Mouse (Mus musculus): Measurements from ENCODE around the gene Pnmal2. TPM values are rescaled to one million over a fixed set of nuclear protein-coding genes. Genes with fewer than 3 reads are reported as not detected.
A peak's percentile ranks its signal among the peaks of the same experiment; 100 is the strongest.

Pnmal2 gene
- 100 to 1,000 TPM; 270 to 304 (median 294) TPM for total RNA-seq (2022)

DNA sequence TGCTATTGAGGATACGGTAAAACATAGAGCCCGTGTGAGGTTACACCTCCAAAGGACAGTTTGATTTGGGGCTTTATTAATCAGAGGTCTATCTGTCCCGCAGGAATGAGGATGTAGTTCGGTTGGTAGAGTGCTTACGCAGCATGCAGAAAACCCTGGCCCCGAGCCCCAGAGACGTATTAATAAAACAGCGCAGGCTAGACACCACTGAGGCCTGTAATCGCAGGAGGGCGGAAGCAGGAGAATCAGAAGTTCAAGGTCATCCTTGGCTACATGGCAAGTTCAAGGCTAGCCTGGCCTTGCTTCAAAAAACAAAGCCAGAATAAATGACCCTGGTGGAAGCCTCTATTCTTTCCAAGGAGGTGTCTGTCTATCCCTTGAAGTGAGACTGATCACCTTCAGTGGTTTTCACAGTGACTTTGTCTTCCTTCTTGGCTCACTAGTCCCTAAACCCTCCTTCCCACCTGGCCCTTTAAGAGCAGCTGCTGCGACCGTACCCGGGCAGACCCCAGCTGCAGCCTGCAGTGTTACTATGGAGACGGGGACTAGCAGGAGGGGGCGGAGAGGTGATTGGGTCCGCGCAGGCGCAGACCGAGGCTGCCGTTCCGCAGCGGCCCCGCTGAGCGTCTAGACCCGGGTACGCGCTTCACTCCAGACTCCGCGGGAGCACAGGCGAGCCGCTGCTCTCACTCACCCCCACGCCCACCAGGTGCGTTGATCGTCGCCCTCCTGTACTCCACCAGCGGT is at the start of gene Pnmal2:
Gene Pnmal2, plus strand, starts transcription at position 622 of the 747 bp plus-strand sequence.
- peak; percentile 79 to 91 for DNase-seq (ENCODE audit: low spot score in 2 of 2)

DNA sequence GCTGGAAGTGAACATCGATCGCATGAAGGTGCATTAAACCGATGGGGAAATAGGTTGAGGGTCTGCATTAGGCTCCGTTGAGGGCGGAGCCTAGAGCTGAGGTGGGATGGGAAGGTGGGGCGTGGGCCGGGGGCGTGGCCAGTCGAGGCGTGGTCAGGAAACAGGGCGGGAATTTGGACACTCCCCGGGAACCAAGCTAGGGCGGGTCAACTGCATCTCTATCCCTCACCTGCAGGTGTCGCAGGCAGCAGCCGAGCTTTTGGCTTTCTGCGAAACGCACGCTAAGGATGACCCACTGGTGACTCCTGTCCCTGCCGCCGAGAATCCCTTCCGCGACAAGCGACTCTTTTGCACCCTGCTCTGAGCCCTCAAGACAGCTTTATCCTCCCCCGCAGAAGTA is 49.5 kb upstream of the Pnmal2 start:
- DNase-seq (ENCODE audit: low spot score in 2 of 2) = no peak

DNA sequence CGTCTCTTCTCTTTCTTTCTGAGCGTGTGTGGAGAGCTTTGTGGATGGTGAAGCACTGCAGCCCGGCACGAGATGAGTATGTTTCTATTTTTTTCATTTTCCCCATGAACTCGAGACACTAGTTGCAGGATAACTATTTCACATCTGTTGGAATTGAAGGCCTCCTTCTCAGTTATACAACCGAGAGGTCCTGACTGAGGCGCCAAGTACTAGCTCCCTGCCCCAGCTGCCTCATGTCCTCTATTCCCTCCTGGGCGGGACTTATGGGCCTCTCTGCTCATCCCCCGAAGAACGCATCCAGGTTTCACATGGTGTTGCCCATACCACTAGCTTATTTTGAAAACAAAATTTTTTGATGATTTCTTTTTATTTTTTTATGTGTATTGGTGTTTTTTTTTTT is 49.0 kb upstream of the Pnmal2 start:
- no peak for DNase-seq (ENCODE audit: low spot score in 2 of 2)

DNA sequence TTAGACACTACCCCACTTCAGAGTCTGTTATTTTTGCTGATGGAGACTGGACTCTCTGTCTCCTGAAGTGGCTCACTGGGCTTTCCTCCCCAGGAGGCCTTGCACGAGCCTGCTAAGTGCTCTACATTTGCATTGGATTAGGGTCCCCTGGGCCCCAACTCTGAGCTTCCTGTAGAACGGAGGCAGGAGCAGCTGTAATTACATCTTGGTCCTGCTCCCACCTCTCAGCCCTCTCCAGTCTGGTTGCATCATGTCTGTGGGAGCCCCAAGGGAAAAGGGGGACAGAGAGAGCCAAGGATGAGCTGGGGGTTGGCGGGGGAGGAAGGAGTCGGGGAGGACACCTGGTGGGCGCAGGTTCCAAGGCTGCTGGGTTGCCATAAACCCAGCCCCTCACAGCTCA is 44.0 kb upstream of the Pnmal2 start:
- no peak for DNase-seq (ENCODE audit: low spot score in 2 of 2)

DNA sequence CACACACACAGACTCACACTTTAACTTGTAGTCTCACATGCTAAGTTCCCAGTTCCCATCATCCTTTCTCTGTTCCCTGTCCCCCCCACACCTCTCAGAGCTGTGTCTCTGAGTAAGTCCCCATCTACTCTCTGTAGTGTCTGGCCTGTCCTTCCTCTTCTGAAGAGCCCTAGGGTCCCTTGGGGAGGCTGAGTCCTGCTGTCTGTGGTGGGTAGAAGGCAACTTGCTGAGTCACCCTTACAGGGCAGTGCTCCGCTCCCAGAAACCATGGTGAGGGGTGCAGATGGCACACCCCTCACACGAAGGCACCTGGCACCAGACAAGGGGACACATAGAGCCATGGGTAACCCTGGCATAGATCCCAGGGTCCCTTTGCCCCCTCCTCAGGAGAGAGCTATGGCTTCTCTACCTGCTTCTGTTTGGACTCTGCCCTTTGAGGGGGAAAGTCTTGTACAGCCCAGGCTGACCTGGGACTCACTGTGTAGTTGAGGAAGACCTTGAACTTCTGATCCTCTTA is 41.0 kb upstream of the Pnmal2 start:
- DNase-seq (ENCODE audit: low spot score in 2 of 2) = no peak

DNA sequence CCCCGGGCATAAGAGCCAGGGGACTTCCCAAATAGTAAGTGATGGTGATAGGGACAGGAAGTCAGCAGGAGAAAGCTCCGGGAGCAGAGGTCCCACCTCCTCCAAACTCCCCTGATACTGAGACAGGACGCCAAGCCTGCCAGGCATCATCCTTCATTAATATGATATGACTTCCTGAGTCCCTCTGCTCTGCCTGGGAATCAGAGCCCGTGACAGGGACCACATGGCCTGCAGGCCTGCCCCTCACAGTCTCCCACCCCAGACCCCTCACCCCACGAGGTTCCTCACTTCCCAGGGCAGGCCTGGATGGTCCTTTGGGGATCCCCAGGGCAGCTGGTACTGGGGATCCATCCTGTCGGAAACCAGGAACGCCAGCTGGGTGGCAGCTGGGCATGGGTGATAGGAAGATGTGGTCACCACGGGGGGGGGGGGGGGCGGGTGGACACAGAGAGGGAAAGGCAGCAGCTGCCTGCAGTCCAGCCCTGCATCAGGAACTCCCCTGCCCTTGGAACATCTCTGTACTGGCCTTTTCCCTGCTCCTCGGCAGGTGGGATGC is 40.3 kb upstream of the Pnmal2 start:
- DNase-seq (ENCODE audit: low spot score in 2 of 2) = no peak

DNA sequence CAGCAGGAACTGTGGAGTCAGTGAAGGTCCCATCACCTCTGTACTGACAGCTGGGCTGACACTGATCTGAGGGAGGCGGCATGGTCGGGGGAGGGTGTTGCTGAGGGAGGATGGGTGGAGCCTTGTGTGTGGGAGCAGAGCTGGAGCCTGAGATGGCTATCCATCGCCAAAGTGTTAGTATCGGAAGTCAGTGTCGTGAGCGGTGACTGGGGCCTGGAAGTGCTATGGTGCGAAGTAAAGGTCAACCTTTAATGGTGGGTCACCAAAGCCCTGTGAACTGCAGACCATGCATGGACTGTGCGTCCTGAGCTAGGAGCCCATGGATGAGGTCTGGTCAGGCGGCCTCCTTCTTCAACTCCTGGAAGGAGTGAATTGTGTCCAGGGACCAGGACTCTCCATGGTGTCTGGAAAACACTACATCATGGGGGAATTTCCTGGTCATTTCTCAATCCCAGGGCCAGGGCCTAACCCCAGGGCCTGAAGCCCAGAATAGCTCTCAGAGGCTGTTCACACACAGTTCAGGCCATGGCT is 38.9 kb upstream of the Pnmal2 start:
- no peak for DNase-seq (ENCODE audit: low spot score in 2 of 2)

DNA sequence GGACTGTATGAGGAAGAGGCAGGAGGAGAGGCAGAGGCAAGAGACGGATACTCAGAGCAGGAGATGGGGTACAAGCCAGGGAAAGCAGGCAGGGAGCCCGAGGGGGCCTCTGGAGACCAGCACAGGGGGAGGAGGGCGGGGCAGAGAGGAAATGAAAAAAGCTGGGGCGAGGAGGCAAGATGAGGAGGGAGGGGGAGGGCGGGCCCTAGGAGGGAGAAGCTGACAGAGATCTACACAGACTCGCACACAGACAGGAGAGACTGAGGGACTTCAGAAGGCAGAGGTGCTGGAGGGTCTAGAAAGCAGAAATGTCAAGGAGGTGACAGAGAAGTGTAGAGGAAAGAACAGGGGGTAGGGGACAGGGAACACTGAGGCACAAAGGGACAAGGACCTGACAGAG is 38.2 kb upstream of the Pnmal2 start, which contains the start of gene Ptgir:
Gene Ptgir, plus strand, starts transcription at position 210 of the 400 bp plus-strand sequence.
- no peak for DNase-seq (ENCODE audit: low spot score in 2 of 2)

DNA sequence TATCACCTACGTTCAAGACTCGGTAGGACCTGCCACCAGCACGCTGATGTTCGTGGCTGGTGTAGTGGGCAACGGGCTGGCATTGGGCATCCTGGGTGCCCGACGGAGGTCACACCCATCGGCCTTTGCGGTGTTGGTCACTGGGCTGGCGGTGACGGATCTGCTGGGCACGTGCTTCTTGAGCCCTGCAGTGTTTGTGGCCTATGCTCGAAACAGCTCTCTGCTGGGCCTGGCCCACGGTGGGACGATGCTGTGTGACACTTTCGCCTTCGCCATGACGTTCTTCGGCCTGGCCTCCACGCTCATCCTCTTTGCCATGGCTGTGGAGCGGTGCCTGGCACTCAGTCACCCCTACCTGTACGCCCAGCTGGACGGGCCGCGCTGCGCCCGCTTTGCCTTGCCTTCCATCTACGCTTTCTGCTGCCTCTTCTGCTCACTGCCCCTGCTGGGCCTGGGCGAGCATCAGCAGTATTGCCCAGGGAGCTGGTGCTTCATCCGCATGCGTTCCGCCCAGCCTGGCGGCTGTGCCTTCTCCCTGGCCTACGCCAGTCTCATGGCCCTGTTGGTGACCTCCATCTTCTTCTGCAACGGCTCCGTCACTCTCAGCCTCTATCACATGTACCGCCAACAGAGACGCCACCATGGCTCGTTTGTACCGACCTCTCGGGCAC is 37.5 kb upstream of the Pnmal2 start:
- no peak for DNase-seq (ENCODE audit: low spot score in 2 of 2)

DNA sequence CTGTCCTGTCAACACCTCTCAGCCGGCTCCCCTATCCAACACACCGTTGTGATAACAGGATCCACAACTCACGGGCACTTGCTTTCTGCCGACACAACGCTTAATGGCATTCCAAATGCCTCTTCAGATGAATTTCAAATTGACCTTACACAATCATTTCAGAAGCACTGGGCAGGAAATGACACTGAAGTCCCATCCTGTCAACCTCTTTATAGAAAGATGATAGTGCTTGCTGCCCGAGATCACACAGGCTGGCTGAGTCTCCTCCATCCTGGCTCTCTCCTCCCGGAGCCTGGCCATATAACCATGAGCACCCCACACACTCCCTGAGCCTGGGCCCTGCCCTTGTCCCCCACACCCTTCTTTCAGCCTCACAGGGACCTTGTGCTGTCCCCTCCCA is 36.6 kb upstream of the Pnmal2 start:
- no peak for DNase-seq (ENCODE audit: low spot score in 2 of 2)

DNA sequence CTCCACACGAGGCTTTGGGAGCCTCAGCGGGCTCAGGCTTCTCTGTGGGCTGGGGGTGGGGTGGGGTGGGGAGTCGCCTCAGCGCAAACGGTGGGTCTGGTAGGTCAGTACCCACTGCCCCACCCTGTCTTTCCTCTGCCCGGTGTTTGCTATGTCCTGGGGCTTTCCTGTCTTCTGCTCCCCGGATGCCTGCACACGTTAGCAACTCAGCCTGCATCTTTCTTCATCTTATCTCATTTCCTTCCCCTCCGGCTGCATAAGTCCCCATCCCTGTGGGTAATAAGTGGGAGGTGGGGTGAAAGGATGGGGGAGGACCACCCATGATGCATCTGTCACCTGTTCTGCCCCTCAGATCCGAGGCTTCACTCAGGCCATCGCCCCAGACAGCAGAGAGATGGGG is 36.1 kb upstream of the Pnmal2 start:
- DNase-seq (ENCODE audit: low spot score in 2 of 2) = no peak

DNA sequence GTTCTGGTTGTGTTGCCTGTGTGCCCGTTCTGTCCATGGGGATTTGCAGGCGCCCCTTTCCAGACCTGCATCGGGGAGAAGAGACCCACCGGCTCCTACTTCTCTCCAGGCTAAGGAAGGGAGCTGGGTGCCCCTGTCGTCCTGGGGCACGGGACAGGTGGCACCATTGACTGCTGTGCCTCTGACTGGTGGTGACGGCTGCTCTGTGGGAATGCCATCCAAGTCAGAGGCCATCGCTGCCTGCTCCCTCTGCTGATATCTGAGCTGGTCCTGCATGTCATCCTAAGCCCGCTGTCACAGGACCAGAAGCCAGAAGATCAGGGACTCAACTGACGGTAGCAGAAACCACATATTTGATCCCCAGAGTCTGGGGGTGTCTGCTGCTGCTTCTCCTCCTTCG is 35.6 kb upstream of the Pnmal2 start:
- no peak for DNase-seq (ENCODE audit: low spot score in 2 of 2)

DNA sequence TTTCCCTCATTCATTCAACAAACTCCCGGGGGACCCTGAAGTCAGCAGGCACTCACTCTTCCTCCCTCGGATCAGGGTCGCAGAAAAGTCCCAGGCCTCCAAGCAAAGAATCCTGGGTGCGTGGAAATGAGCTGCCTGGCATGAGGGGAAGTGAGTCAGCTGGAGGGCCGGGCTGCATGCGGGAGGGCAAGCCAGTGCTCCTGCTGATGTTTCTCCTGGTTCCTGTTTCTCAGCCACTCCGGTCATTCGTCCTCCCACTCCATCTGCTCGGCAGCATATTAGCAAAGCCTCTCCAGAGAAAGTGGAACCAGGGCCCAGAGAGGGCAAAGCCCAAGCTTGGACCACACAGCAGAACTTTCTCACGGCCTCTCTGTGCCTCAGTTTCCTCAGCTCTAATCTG is 34.6 kb upstream of the Pnmal2 start:
- no peak for DNase-seq (ENCODE audit: low spot score in 2 of 2)

DNA sequence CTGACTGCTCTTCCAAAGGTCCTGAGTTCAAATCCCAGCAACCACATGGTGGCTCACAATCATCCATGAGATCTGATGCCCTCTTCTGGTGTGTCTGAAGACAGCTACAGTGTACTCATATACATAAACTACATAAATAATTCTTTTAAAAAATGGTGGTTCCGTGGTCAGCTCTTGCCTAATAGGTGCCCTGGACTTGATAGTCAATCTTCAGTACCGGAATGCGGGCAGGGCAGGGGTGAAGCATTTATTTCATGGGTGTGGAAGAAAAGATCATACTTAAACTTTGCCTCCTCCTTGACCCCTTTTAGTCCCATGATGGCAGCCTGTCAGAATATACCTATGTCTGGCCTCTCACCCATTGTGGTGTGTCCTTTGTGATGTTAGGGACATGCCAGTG is 32.6 kb upstream of the Pnmal2 start:
- DNase-seq (ENCODE audit: low spot score in 2 of 2) = no peak

DNA sequence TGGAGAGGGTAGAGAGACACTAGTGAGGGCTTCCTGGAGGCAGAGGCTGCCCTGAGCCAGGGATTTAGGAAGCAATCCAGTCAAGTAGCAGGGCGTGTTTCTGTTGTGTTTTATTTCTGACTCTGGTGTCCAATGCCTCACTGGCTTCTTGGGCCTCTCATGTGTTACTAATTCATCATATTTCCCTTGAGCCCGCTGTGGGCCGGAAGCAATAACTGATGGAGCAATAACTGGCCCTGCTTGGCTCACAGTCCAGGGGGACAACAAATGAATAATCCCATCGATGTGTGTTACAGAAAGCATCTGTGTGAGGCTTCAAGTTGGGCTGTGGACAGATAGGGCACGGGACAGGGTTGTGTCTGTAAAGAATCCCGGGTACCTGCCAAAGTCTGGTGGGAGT is 32.1 kb upstream of the Pnmal2 start:
- no peak for DNase-seq (ENCODE audit: low spot score in 2 of 2)

DNA sequence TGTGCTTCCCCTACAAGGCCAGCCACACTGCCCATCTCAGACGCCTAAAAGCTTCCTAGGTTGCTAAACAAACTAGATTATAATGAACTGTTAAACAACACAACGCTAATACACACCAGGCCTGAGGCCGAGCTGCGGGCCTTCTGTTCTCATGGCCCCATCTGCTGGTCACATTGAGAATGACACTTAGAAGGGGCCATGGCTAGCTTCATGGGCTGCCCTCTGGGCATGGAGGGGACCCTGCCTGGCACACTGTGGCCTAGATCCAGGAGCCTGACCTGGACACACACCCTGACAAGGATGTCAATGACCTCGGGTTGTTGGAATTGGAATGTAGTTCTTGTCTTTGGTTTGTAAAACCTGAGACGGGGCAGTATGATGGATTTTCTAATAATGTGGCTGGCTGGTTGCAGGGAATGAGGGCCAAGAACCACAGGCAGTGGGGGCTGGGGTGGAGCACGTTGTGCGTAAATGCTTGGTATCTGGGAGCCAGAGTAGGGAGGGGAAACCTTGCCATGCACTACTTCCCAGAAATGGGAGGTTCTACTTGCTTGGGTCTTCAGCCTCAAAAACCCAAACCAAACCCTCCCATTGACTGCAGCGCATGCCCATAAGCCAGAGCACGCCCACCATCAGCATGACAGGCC is 30.6 kb upstream of the Pnmal2 start:
- DNase-seq (ENCODE audit: low spot score in 2 of 2) = no peak

DNA sequence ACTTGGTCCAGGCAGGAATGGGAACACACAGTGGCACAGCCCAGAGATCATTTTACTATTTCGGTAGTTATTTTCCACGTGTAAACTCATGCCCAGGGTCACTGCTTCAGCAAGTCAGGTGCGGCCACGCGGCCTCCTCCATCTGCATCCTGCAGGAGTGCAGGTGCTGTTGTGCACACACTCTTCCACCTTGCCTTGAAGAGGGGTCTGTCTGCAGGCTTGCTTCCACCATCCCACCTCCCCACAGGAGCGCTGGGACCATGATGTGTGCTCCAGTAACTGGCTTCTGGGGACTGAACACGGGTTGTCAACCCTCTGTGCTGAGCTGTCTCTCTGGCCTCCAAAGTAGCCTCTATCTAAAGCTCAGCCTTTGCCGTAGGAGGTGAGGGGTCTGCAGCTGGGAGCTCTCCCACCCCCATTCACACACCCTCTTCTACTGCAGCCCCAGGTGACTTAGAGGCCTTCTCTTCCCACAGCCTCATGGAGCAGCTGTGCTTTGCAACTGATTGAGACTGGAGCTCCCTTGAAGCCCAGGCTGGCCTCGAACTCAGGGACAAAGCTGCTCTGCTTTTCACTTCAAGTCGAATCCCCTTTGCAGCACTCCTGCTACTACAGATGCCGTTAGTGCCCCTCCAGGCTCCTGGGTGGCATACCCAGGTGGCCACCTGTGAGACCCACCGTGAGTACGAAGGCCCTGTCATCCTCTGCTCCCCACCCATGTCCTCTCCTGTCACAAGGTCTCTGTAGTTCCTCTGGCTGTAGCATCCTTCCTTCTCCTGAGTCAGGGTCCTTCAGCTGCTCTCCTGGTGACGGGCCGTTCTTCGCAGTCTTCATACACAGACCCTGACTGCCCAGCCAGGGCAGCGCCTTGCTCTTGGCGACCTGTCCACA is 29.8 kb upstream of the Pnmal2 start:
- DNase-seq (ENCODE audit: low spot score in 2 of 2) = no peak

DNA sequence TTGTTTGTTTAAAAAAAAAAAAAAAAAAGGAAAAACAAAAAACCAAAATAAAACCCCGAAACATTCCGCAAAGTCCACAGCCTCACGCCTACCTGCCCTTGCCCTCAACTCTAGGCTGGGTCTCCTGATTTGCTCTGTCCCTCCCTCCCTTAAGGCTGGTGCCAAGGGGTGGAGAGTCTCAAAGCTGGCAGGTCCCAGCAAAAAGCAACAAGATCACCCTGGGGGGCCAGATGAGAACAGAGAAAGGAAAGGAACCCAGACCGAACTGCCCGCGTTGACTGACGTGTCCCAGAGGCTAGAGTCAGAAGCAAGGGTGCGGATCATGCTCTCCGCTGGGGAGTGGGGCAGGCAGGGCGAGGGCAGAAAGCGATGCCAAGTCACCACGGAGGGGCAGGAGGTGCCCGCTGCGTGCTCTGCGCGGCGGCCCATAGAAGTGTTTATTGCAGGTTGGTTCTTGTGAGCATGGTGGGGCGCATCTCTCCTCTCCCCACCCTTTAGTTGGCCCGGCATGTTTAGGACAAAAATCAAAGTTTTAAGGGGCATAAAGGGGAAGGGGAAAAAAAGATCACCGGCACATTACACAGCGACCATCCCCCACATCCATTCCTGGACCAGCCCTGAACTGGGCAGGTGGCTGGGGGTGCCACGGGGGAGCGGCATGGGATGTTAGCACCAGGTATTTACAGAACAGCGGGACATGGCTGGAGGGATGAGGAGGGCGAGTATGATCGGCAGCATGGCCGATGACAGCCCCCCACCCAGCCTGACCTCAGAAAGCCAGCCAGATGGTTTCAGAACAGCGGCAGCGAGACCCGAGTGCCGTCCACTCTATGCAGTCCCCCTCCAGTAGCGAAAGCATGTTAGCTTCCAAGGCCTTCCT is 28.8 kb upstream of the Pnmal2 start:
- no peak for DNase-seq (ENCODE audit: low spot score in 2 of 2)

DNA sequence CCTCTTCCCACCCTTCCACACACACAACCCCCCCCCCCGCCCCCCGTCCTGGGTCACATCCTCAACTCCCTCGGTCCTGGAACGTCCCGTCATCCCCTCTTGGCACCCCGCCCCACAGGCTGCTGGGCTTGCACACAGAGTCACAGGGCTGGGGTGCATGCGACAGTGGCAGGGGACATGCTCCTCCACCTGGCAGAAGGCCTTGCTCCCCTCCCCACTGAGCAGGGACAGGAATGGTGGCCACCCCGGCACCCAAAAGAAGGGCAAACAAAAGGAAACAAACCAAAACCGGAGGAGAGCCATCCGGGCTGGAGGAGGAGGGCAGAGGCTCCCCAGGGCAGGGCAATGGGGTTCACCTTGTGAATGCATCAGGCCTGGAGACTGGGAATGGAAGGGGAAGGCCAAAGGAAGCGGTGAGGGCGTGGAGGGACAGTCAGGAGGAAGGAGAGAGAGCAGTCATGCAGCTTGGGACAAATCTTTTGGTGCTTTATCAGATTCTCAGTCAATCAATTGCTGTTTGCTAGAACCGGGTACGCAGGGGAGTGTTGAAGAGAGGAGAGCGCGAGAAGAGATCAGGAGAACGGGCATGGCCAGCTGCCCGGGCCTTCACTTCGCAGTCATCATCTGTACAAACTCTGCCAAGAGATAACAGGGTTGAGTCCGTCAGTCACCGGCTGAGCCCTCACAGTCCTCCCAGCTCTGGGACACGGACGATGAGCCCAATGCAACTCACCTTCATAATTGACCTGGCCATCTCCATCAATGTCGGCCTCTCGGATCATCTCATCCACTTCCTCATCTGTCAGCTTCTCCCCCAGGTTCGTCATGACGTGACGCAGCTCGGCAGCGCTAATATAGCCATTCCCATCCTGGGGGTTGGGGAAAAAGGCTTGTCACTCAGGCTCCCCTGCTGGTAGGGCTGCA is 27.9 kb upstream of the Pnmal2 start:
- DNase-seq (ENCODE audit: low spot score in 2 of 2) = peak in 1 of 2 experiments; percentile 20
